Mouse (Mus musculus): ENCODE data around the gene Eif2b3. TPM values are rescaled to one million over a fixed set of nuclear protein-coding genes. Genes with fewer than 3 reads are reported as not detected.

Gene Eif2b3
- total and polyA plus RNA-seq, 3 experiments, result 49.9 to 96.2 (median 84.9) TPM

GRCm38 (mm10) chr4:117002543-117003521, 16.4 kb upstream of the Eif2b3 start:
- no peaks in the 10 kb centered on the region for H3K79me2 ChIP-seq (replicated peaks; ENCODE audit: control insufficient read depth, extremely low read depth, insufficient read depth, poor library complexity, severe bottlenecking)
- no peaks in the 10 kb centered on the region for H3K27me3 ChIP-seq (replicated peaks)
- no peak overlapping the region for H3K27ac ChIP-seq (ENCODE audit: insufficient read depth, low read depth)
- in situ Hi-C loops (cut with MboI; ENCODE audit: low pct_ligation_motif_present, low pct_unique_long_range_greater_than_20kb, low sequenced_read_pairs), result loop anchor here (5.0 kb wide), 1 partner anchor 129 kb away; the partner anchor contains the start of gene Plk3
- H3K9ac ChIP-seq (ENCODE audit: insufficient read depth, low read depth), result no peak overlapping the region
- TF ChIP-seq PAX5 (IDR thresholded peaks at IDR 0.05; ENCODE audit: low read length), result no peak
- peak; percentile 60 for TF ChIP-seq RAD21 (IDR thresholded peaks at IDR 0.05; ENCODE audit: low read depth, low read length)
- TF ChIP-seq SMC3 (IDR thresholded peaks at IDR 0.05; ENCODE audit: low read depth, low read length), result peak; percentile 69
- TF ChIP-seq CTCF (conservative IDR thresholded peaks at IDR 0.05 in 1 of 2, IDR thresholded peaks at IDR 0.05 in 1 of 2; ENCODE audit: low read depth in 2 of 2, low read length in 2 of 2), result peak; percentile 29 to 75; a peak in 3 of 4 replicates
- dilution Hi-C loops (cut with MboI; ENCODE audit: extremely low pct_ligation_motif_present, extremely low pct_unique_long_range_greater_than_20kb, low sequenced_read_pairs), result no loop called here
- H3K4me1 ChIP-seq (ENCODE audit: control insufficient read depth in 1 of 2, insufficient read depth in 2 of 2), result peaks cover 10 to 21% of the 10 kb centered on the region in 2 experiments; a peak in 3 of 4 replicates
- H3K4me3 ChIP-seq (replicated peaks in 1 of 3; ENCODE audit: low read depth in 2 of 3, low read length in 2 of 3, poor library complexity in 1 of 3), result no peak overlapping the region
- no peak overlapping the region for H3K4me2 ChIP-seq (ENCODE audit: insufficient read depth, low read depth, poor library complexity, severe bottlenecking)
- H3K9me3 ChIP-seq (replicated peaks; ENCODE audit: low read length), result no peaks in the 10 kb centered on the region
- peaks cover 28 to 61% of the 10 kb centered on the region in 2 experiments for H3K36me3 ChIP-seq (replicated peaks in 1 of 2; ENCODE audit: control insufficient read depth in 1 of 2, insufficient read depth in 1 of 2, low read length in 1 of 2)
- no peak for DNase-seq (ENCODE audit: extremely low read depth)

GRCm38 (mm10) chr4:117004649-117005048, 14.6 kb upstream of the Eif2b3 start:
- Histone ChIP-seq H3K4me1 (ENCODE audit: control insufficient read depth in 1 of 2, insufficient read depth in 2 of 2) (peaks cover 10 to 21% of the 10 kb centered on the region in 2 experiments; a peak in 3 of 4 replicates), H3K36me3 (replicated peaks in 1 of 2; ENCODE audit: control insufficient read depth in 1 of 2, insufficient read depth in 1 of 2, low read length in 1 of 2) (peaks cover 25 to 47% of the 10 kb centered on the region in 2 experiments), H3K4me3 (replicated peaks in 1 of 3; ENCODE audit: low read depth in 2 of 3, low read length in 2 of 3, poor library complexity in 1 of 3) (no peak overlapping the region), H3K79me2 (replicated peaks; ENCODE audit: control insufficient read depth, extremely low read depth, insufficient read depth, poor library complexity, severe bottlenecking) (no peaks in the 10 kb centered on the region), H3K9me3 (replicated peaks; ENCODE audit: low read length) (no peaks in the 10 kb centered on the region), H3K4me2 (ENCODE audit: insufficient read depth, low read depth, poor library complexity, severe bottlenecking) (no peak overlapping the region), H3K27me3 (replicated peaks) (no peaks in the 10 kb centered on the region), H3K9ac (ENCODE audit: insufficient read depth, low read depth) (no peak overlapping the region), H3K27ac (ENCODE audit: insufficient read depth, low read depth) (no peak overlapping the region)
- dilution Hi-C loops (cut with MboI; ENCODE audit: extremely low pct_ligation_motif_present, extremely low pct_unique_long_range_greater_than_20kb, low sequenced_read_pairs), result no loop called here
- in situ Hi-C loops (cut with MboI; ENCODE audit: low pct_ligation_motif_present, low pct_unique_long_range_greater_than_20kb, low sequenced_read_pairs), result loop anchor here (5.0 kb wide), 1 partner anchor 128 kb away; the partner anchor contains the start of gene Plk3
- no peak for DNase-seq (ENCODE audit: extremely low read depth)
- TF ChIP-seq ZKSCAN1 (IDR thresholded peaks at IDR 0.05; ENCODE audit: borderline replicate concordance, low read depth, low read length), result no peak
- TF ChIP-seq EP300 (IDR thresholded peaks at IDR 0.05; ENCODE audit: low read length), result 0 out of 2 replicates have a peak, but pooled peaks have one; percentile 15
- TF ChIP-seq GABPA (IDR thresholded peaks at IDR 0.05; ENCODE audit: insufficient replicate concordance, low read depth, low read length), result no peak
- TF ChIP-seq CHD1 (IDR thresholded peaks at IDR 0.05; ENCODE audit: low read depth, low read length), result no peak
- TF ChIP-seq CTCF (conservative IDR thresholded peaks at IDR 0.05 in 1 of 2, IDR thresholded peaks at IDR 0.05 in 1 of 2; ENCODE audit: low read depth in 2 of 2, low read length in 2 of 2), result no peak

DNA sequence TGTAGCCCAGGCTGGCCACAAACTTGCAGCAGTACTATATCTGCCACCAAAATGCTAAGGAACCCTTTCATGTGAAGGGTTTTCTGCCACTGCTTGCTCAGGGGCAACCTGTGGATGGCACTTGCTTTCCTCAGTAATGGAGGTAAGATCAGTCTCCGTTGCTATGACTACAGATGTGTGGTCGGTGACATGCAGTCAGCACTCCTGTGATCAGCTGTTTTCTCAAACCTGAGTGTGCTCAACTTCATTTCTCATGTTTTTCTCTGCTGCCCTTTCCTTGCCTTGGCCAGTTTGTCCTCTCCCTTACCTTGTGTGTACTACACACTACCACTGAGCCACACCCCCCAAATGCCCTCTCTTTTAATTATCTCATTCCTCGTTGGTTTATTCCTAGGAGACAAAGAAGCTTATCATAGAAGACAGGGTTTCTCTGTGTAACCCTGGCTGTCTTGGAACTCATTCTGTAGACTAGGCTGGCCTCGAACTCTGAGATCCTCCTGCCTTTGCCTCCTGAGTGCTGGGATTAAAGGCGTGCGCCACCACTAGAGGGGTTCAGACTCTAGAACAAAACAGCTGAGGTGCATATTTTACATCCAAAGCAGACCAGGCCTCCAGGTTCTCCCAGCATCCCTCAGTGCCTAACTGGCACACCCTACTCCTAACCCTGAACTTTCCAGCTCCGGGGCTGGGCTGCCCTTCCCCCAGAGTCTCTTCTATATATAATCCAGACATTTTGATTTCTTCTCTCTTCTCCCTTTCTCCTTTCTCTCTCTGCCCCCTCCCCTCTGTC, 13.4 kb upstream of the Eif2b3 start:
- TF ChIP-seq JUND (conservative IDR thresholded peaks at IDR 0.05; ENCODE audit: low read depth, low read length) (no peak), CTCF (conservative IDR thresholded peaks at IDR 0.05 in 1 of 2, IDR thresholded peaks at IDR 0.05 in 1 of 2; ENCODE audit: low read depth in 2 of 2, low read length in 2 of 2) (0 out of 4 replicates have a peak, but pooled peaks of 1 of the 2 experiments have one; percentile 7)
- Histone ChIP-seq H3K4me1 (ENCODE audit: control insufficient read depth in 1 of 2, insufficient read depth in 2 of 2) (peaks cover 10 to 21% of the 10 kb centered on the region in 2 experiments; a peak in 3 of 4 replicates), H3K79me2 (replicated peaks; ENCODE audit: control insufficient read depth, extremely low read depth, insufficient read depth, poor library complexity, severe bottlenecking) (no peaks in the 10 kb centered on the region), H3K4me3 (replicated peaks in 1 of 3; ENCODE audit: low read depth in 2 of 3, low read length in 2 of 3, poor library complexity in 1 of 3) (no peak overlapping the region), H3K4me2 (ENCODE audit: insufficient read depth, low read depth, poor library complexity, severe bottlenecking) (no peak overlapping the region), H3K27ac (ENCODE audit: insufficient read depth, low read depth) (no peak overlapping the region), H3K9me3 (replicated peaks; ENCODE audit: low read length) (no peaks in the 10 kb centered on the region), H3K27me3 (replicated peaks) (no peaks in the 10 kb centered on the region), H3K9ac (ENCODE audit: insufficient read depth, low read depth) (no peak overlapping the region), H3K36me3 (replicated peaks in 1 of 2; ENCODE audit: control insufficient read depth in 1 of 2, insufficient read depth in 1 of 2, low read length in 1 of 2) (peaks cover 14 to 36% of the 10 kb centered on the region in 2 experiments)
- DNase-seq (ENCODE audit: extremely low read depth), result no peak
- dilution Hi-C loops (cut with MboI; ENCODE audit: extremely low pct_ligation_motif_present, extremely low pct_unique_long_range_greater_than_20kb, low sequenced_read_pairs) (no loop called here), in situ Hi-C loops (cut with MboI; ENCODE audit: low pct_ligation_motif_present, low pct_unique_long_range_greater_than_20kb, low sequenced_read_pairs) (no loop called here)
